Mouse (Mus musculus) hindbrain, embryonic 11.5 days (tissue): ENCODE data around the gene Fkbp11. TPM values are rescaled to one million over a fixed set of nuclear protein-coding genes. Genes with fewer than 3 reads are reported as not detected.

Source experiments
- ATAC-seq: fragments of 200-750 bp; cut with Nextera tagmentation; 2 replicates; pipeline ENCODE4 v1.8.0; 2017; ENCODE audit warnings: mild to moderate bottlenecking, moderate TSS enrichment, moderate library complexity; ENCODE audit not compliant: low FRiP score
- DNase-seq: peaks from one replicate; pipeline ENCODE4 v3.0.0-alpha.2; 2015; ENCODE audit warnings: low spot score
- H3K27ac ChIP-seq: fragments of 300-500 bp; sonication (generic); 2 replicates; pipeline ENCODE4 v1.5.1; 2014; ENCODE audit warnings: mild to moderate bottlenecking, low read depth, low read length
- H3K27me3 ChIP-seq: fragments of 300-500 bp; sonication (generic); 2 replicates; pipeline ENCODE4 v1.6.1; 2014; ENCODE audit warnings: mild to moderate bottlenecking, low read length, moderate library complexity, mixed read lengths; ENCODE audit not compliant: control insufficient read depth, insufficient read depth
- H3K36me3 ChIP-seq: fragments of 300-500 bp; sonication (generic); 2 replicates; pipeline ENCODE4 v1.6.1; 2014; ENCODE audit warnings: mild to moderate bottlenecking, low read length, moderate library complexity, mixed read lengths; ENCODE audit not compliant: control insufficient read depth, insufficient read depth
- H3K4me1 ChIP-seq: fragments of 300-500 bp; sonication (generic); replicated peaks from 2 replicates; pipeline ENCODE4 v1.6.1; 2014; ENCODE audit warnings: low read length, mixed read lengths; ENCODE audit not compliant: control insufficient read depth, insufficient read depth
- H3K4me2 ChIP-seq: fragments of 300-500 bp; sonication (generic); replicated peaks from 2 replicates; pipeline ENCODE4 v1.6.1; 2014; ENCODE audit warnings: mild to moderate bottlenecking, low read depth, low read length
- H3K4me3 ChIP-seq: fragments of 300-500 bp; sonication (generic); 2 replicates; pipeline ENCODE4 v1.5.1; 2014; ENCODE audit warnings: low read depth, low read length
- H3K9ac ChIP-seq: fragments of 300-500 bp; sonication (generic); 2 replicates; pipeline ENCODE4 v1.6.1; 2014; ENCODE audit warnings: low read depth, low read length
- H3K9me3 ChIP-seq: fragments of 300-500 bp; sonication (generic); 2 replicates; pipeline ENCODE4 v1.6.1; 2016; ENCODE audit warnings: low read length; ENCODE audit not compliant: control insufficient read depth
- WGBS: fragments of 180-500 bp; shearing (Covaris S2); extraction: QIAGEN DNeasy Blood & Tissue Kit; methylation state at CpG from one replicate; pipeline ENCODE4 v1.1.7; 2014; 5-methylcytosine and 5-hydroxymethylcytosine counted together
- polyA plus RNA-seq: library from polyadenylated mRNA; unstranded; fragments of >200 nt; fragmentation: Nextera tagmentation; extraction: Ambion mirVana; gene quantifications from 2 replicates; pipeline ENCODE4 v1.2.1, GENCODE M21; 2014

The Fkbp11 gene
- polyA plus RNA-seq, 1 experiment from 2014 or later, result 15.5 TPM

- H3K4me1 ChIP-seq, result no peaks in the 10 kb centered on the region
- H3K9me3 ChIP-seq, result no peaks in the 10 kb centered on the region
- H3K4me2 ChIP-seq, result no peak overlapping the region
- H3K9ac ChIP-seq, result no peak overlapping the region
- ATAC-seq (no peak), DNase-seq (no peak)
- 72% methylated on average over 6 of the region's 6 CpGs for WGBS
- no peak overlapping the region for H3K27ac ChIP-seq
- no peak overlapping the region for H3K4me3 ChIP-seq
- H3K36me3 ChIP-seq, result 0 out of 2 replicates have a peak, but pooled peaks cover 4% of the 10 kb centered on the region
- no peaks in the 10 kb centered on the region for H3K27me3 ChIP-seq
Observed at GRCm38 (mm10) chr15:98733370-98733769, 5.4 kb upstream of the Fkbp11 start.

GRCm38 (mm10) chr15:98732006-98732531 is 4.1 kb upstream of the Fkbp11 start:
- Histone ChIP-seq H3K27me3 (peaks cover 2% of the 10 kb centered on the region; the same call in 1 of the 2 replicates), H3K36me3 (0 out of 2 replicates have a peak, but pooled peaks cover 4% of the 10 kb centered on the region), H3K4me3 (no peak overlapping the region), H3K4me2 (no peak overlapping the region), H3K9me3 (no peaks in the 10 kb centered on the region), H3K9ac (no peak overlapping the region), H3K27ac (no peak overlapping the region), H3K4me1 (peaks cover 2% of the 10 kb centered on the region; the same call in 1 of the 2 replicates)
- ATAC-seq (no peak), DNase-seq (no peak)
- 65% methylated on average over 8 of the region's 8 CpGs for WGBS

GRCm38 (mm10) chr15:98730790-98731189 is 2.8 kb upstream of the Fkbp11 start:
- DNase-seq (no peak), ATAC-seq (no peak)
- Histone ChIP-seq H3K9ac (no peak overlapping the region), H3K4me2 (no peak overlapping the region), H3K27ac (no peak overlapping the region), H3K36me3 (no peaks in the 10 kb centered on the region), H3K27me3 (peaks cover 8% of the 10 kb centered on the region; the same call in 1 of the 2 replicates), H3K9me3 (no peaks in the 10 kb centered on the region), H3K4me3 (no peak overlapping the region), H3K4me1 (peaks cover 5% of the 10 kb centered on the region; the same call in 1 of the 2 replicates)
- WGBS, result 88% methylated on average over 6 of the region's 6 CpGs

GRCm38 (mm10) chr15:98729791-98730545 is 2.0 kb upstream of the Fkbp11 start:
- peaks cover 8% of the 10 kb centered on the region; the same call in 1 of the 2 replicates for H3K27me3 ChIP-seq
- H3K9me3 ChIP-seq, result no peaks in the 10 kb centered on the region
- H3K9ac ChIP-seq, result no peak overlapping the region
- ATAC-seq, result no peak
- no peak overlapping the region for H3K4me2 ChIP-seq
- no peak overlapping the region for H3K27ac ChIP-seq
- H3K4me1 ChIP-seq, result peaks cover 5% of the 10 kb centered on the region; the same call in 1 of the 2 replicates
- WGBS, result 72% methylated on average over 7 of the region's 7 CpGs
- no peak overlapping the region for H3K4me3 ChIP-seq
- no peak for DNase-seq
- no peaks in the 10 kb centered on the region for H3K36me3 ChIP-seq

- ATAC-seq (no peak), DNase-seq (no peak)
- peaks cover 5% of the 10 kb centered on the region; the same call in 1 of the 2 replicates for H3K4me1 ChIP-seq
- no peak overlapping the region; the same call in 1 of the 2 replicates for H3K4me3 ChIP-seq
- H3K4me2 ChIP-seq, result no peak overlapping the region; the same call in 1 of the 2 replicates
- no peaks in the 10 kb centered on the region for H3K9me3 ChIP-seq
- 40% methylated on average over 9 of the region's 9 CpGs for WGBS
- no peaks in the 10 kb centered on the region for H3K36me3 ChIP-seq
- H3K9ac ChIP-seq, result no peak overlapping the region
- H3K27me3 ChIP-seq, result peaks cover 11% of the 10 kb centered on the region; the same call in 1 of the 2 replicates
- H3K27ac ChIP-seq, result no peak overlapping the region
Observed at GRCm38 (mm10) chr15:98728366-98728765, 368 bp upstream of the Fkbp11 start.

- Histone ChIP-seq H3K27ac (no peak overlapping the region), H3K9me3 (no peaks in the 10 kb centered on the region), H3K4me3 (no peak overlapping the region; the same call in 1 of the 2 replicates), H3K36me3 (no peaks in the 10 kb centered on the region), H3K4me2 (peak overlapping the region; percentile 85), H3K27me3 (peaks cover 11% of the 10 kb centered on the region; the same call in 1 of the 2 replicates), H3K4me1 (peaks cover 5% of the 10 kb centered on the region; the same call in 1 of the 2 replicates), H3K9ac (no peak overlapping the region)
- WGBS, result 47% methylated on average over 7 of the region's 7 CpGs
- ATAC-seq (no peak), DNase-seq (no peak)
Observed at GRCm38 (mm10) chr15:98726746-98727145, 1.3 kb downstream of the Fkbp11 start.

GRCm38 (mm10) chr15:98726079-98726478 is 1.9 kb downstream of the Fkbp11 start:
- no peak for DNase-seq
- Histone ChIP-seq H3K9me3 (no peaks in the 10 kb centered on the region), H3K4me2 (no peak overlapping the region), H3K9ac (no peak overlapping the region), H3K4me1 (peaks cover 5% of the 10 kb centered on the region; the same call in 1 of the 2 replicates), H3K36me3 (no peaks in the 10 kb centered on the region), H3K4me3 (no peak overlapping the region), H3K27me3 (peaks cover 11% of the 10 kb centered on the region; the same call in 1 of the 2 replicates), H3K27ac (no peak overlapping the region)
- 76% methylated on average over 4 of the region's 4 CpGs for WGBS
- ATAC-seq, result no peak

- no peak overlapping the region for H3K4me3 ChIP-seq
- no peaks in the 10 kb centered on the region for H3K9me3 ChIP-seq
- DNase-seq (no peak), ATAC-seq (no peak)
- 30% methylated on average over 19 of the region's 19 CpGs for WGBS
- H3K27ac ChIP-seq, result no peak overlapping the region
- peaks cover 11% of the 10 kb centered on the region; the same call in 1 of the 2 replicates for H3K27me3 ChIP-seq
- H3K4me2 ChIP-seq, result no peak overlapping the region
- H3K36me3 ChIP-seq, result no peaks in the 10 kb centered on the region
- no peak overlapping the region for H3K9ac ChIP-seq
- peaks cover 5% of the 10 kb centered on the region; the same call in 1 of the 2 replicates for H3K4me1 ChIP-seq
Observed at GRCm38 (mm10) chr15:98724441-98724840, 3.6 kb downstream of the Fkbp11 start.
